Mouse (Mus musculus) bone marrow macrophage, adult 2 months (primary cell): ENCODE measurements around the gene Pitpnc1. TPM values are rescaled to one million over a fixed set of nuclear protein-coding genes. Genes with fewer than 3 reads are reported as not detected.
A peak's percentile ranks its signal among the peaks of the same experiment; 100 is the strongest.

ENCODE experiments used
- H3K27ac ChIP-seq: 2 replicates; pipeline ENCODE4 v1.5.1; 2012; ENCODE audit warnings: low read depth, low read length; ENCODE audit not compliant: insufficient read depth
- H3K4me1 ChIP-seq: 2 replicates; pipeline ENCODE4 v1.6.1; 2012; ENCODE audit warnings: low read length; ENCODE audit not compliant: control insufficient read depth, insufficient read depth
- H3K4me3 ChIP-seq: 2 replicates; pipeline ENCODE4 v1.5.1; 2012; ENCODE audit warnings: mild to moderate bottlenecking, low read length, moderate library complexity; ENCODE audit not compliant: insufficient read depth
- CTCF ChIP-seq: IDR thresholded peaks from 2 replicates; pipeline ENCODE4 v1.5.1; 2012; ENCODE audit warnings: low read depth, mild to moderate bottlenecking, low read length, moderate library complexity
- POLR2A ChIP-seq: IDR thresholded peaks from 2 replicates; pipeline ENCODE4 v1.6.1; 2012; ENCODE audit warnings: mild to moderate bottlenecking, low read depth, low read length, borderline replicate concordance
- polyA plus RNA-seq: library from polyadenylated mRNA; stranded (reverse); fragments of >200 nt; gene quantifications from 2 replicates; pipeline ENCODE4 v1.2.4, GENCODE M21; 2012; ENCODE audit not compliant: missing spikeins, insufficient read depth, insufficient read length

The Pitpnc1 gene
- polyA plus RNA-seq, 1 experiment: 14.6 TPM

DNA sequence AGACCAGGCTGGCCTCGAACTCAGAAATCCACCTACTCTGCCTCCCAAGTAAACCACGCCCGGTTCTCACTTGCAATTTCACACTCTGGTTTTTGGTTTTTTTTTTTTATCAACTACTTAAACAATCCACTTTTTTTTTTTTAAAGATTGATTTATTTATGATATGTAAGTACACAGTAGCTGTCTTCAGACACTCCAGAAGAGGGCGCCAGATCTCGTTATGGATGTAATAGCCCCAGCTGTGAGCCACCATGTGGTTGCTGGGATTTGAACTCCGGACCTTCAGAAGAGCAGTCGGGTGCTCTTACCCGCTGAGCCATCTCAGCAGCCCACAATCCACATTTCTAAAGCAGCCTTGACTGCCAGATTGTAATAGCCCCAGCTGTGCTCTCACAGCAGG is 32.3 kb upstream of the Pitpnc1 start:
- no peaks in the 10 kb centered on the region for H3K4me1 ChIP-seq
- TF ChIP-seq CTCF: no peak; the same call in 1 of the 2 replicates
- no peak for TF ChIP-seq POLR2A
- no peak overlapping the region for H3K27ac ChIP-seq
- H3K4me3 ChIP-seq: no peak overlapping the region

DNA sequence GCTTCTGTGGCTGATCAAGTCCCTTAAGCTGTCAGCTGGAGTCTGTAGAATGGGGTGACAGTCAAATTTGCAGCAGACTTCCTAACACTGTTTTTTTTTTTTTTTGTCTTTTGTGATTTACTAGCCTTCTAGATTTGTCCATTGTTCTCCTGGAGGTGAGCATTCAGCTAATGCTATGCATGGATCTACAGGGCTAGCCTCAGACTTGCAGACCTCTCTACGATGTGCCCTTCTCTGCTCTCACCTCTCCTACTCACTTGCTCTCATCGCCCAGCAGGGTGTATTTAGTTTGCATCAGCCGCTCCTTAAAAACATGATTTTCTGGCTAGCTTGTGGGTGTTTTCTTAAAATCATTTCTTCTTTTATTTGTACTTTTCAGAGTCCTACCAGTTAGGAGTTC is 13.8 kb upstream of the Pitpnc1 start:
- H3K4me1 ChIP-seq: peaks cover 24% of the 10 kb centered on the region
- H3K27ac ChIP-seq: no peak overlapping the region
- no peak overlapping the region for H3K4me3 ChIP-seq
- TF ChIP-seq CTCF (no peak), POLR2A (no peak)

- H3K4me1 ChIP-seq: peaks cover 24% of the 10 kb centered on the region
- TF ChIP-seq POLR2A (no peak), CTCF (no peak)
- peak overlapping the region; percentile 68 for H3K27ac ChIP-seq
- peak overlapping the region; percentile 88 for H3K4me3 ChIP-seq
These were observed 9.3 kb upstream of the Pitpnc1 start for GRCm38 (mm10) chr11:107479862-107480203.

- peaks cover 24% of the 10 kb centered on the region for H3K4me1 ChIP-seq
- no peak for TF ChIP-seq POLR2A
- TF ChIP-seq CTCF: no peak
- peak within 1 kb of the TSS; percentile 68 for H3K27ac ChIP-seq
- peak within 1 kb of the TSS; percentile 88 for H3K4me3 ChIP-seq
These were observed 8.8 kb upstream of the Pitpnc1 start, which contains the start of gene Psmd12 for GRCm38 (mm10) chr11:107479053-107479861. Gene Psmd12 (plus strand): TSS chr11:107479484.

GRCm38 (mm10) chr11:107473137-107473820 is 2.8 kb upstream of the Pitpnc1 start:
- Histone ChIP-seq H3K27ac (no peak overlapping the region), H3K4me3 (no peak overlapping the region), H3K4me1 (peaks cover 5% of the 10 kb centered on the region)
- TF ChIP-seq POLR2A (no peak), CTCF (no peak)

DNA sequence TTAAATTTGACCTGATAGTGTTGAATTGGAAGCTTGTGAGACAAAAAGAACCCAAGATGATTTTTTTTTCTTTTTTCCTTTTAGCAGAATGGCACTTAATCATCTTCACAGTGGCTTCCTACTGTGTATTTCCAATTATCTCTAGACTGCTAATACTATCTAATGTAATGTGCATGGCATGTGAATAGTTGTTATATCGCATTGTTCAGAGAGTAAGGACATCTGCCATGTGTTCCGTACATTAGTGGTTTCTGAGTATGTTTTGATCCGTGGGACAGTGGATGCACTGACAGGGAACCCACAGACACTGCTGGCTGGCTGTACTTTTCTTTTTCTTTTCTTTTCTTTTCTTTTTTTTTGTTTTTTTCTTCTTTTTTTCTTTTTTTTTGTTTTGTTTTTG is 1.8 kb upstream of the Pitpnc1 start:
- Histone ChIP-seq H3K4me1 (peaks cover 10% of the 10 kb centered on the region), H3K4me3 (no peak overlapping the region), H3K27ac (no peak overlapping the region)
- TF ChIP-seq CTCF: no peak
- no peak for TF ChIP-seq POLR2A

DNA sequence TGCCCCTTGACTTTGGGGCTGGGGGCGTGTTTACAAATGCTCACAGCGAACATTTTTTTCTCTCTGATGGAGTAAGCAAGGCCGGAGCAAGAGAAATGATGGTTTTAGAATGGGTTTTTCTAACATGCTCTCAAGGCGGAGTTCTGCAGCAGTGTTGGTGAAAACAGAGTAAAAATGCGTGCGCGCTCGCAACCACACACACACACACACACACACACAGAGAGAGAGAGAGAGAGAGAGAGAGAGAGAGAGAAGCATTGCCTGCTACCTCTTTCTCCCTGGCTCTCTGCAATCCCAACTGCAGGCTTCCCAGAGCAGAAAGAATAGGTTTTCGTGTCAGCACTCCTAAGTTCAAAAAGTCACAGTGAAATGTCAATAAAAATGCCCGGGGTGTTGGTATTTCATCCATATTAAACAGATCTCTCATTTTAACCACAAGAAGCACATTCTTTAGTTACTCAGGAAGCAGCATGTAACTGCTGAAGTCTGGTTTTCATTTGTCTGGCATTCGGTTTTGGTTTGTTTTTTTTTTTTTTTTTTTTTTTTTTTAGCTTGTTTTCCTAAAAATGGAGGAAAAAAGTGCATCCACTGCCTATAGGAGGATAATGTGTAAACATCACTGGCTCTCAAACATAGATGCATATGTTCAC is 697 bp upstream of the Pitpnc1 start:
- Histone ChIP-seq H3K27ac (peak overlapping the region; percentile 75), H3K4me3 (peak overlapping the region; percentile 91), H3K4me1 (peaks cover 16% of the 10 kb centered on the region)
- TF ChIP-seq CTCF (no peak), POLR2A (no peak)

GRCm38 (mm10) chr11:107469523-107470371 is 752 bp downstream of the Pitpnc1 start:
- peak overlapping the region; percentile 91 for H3K4me3 ChIP-seq
- TF ChIP-seq POLR2A (no peak), CTCF (no peak)
- H3K27ac ChIP-seq: peak overlapping the region; percentile 75
- peaks cover 22% of the 10 kb centered on the region for H3K4me1 ChIP-seq

- H3K4me3 ChIP-seq: peak overlapping the region; percentile 91
- peak overlapping the region; percentile 75 for H3K27ac ChIP-seq
- TF ChIP-seq CTCF: peak; percentile 76
- no peak for TF ChIP-seq POLR2A
- peaks cover 22% of the 10 kb centered on the region for H3K4me1 ChIP-seq
These were observed 1.4 kb downstream of the Pitpnc1 start for GRCm38 (mm10) chr11:107469031-107469522.
